Mouse (Mus musculus): ENCODE results near the gene 2300002M23Rik.
A peak's percentile ranks its signal among the peaks of the same experiment; 100 is the strongest.

The 2300002M23Rik gene

DNA sequence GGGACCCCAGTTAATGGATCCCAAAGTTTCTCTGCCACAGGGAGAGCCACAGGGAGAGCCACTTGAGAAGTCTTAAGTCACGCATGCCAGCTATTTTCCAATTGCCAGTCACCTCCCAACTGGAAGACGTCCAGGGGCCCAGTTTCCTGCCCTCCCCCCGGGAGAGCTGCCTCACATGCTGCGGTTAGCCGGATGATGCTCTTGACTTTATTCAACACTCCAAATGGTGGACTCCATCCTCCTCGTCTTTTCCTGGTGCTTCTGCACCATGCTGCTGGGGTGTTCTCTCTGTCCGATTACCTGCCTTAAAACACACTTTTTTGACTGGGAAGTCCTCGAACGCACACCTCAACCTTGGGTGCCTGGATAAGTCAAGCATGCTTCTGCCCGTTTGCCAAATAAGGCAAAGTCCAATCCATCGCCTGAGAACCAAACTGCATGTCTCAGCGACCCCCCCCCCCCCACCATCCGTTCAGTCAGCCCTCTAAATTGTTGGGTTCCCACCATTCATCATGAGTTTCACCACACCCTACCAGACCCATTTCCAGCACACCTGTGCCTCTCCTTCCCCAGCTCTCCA, 11.0 kb upstream of the 2300002M23Rik start:
- DNase-seq (ENCODE audit: low spot score) = no peak

DNA sequence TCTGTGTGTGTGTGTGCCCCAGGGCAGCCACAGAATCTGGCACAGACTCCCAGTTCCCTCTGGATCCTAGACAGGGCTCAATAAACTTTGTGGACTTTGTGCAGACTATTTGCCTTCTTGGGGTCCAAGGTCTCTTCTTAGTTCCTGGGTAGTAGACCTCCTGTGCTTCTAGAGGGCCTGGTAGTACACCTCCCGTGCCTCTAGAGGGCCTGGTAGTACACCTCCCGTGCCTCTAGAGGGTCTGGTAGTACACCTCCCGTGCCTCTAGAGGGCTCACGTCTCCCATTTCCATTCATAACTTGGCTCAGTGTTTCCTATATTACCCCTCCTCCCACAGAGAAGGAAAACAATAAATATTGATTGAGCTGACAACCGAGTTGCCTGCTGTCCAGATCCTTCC, 10.4 kb upstream of the 2300002M23Rik start:
- no peak for DNase-seq (ENCODE audit: low spot score)

DNA sequence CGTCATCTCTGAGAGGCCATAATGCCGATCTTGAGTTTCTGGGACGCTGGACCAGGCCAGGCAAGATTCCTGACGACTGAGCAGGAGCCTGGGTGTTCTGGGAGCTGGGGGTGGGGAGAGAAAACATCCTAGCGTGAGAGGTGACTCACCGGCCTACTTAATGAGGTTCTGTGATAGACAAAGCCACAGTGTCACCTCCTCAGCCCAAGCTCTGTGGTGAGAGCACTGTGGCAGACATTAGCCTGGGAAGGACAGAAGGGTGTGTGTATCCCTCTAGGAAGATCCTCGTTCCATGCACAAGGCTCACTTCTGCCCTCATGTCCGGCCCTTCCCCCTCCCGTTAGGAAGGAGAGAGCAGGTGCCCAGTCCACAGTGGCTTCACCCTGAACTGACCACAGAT, 9.9 kb upstream of the 2300002M23Rik start:
- no peak for DNase-seq (ENCODE audit: low spot score)

DNA sequence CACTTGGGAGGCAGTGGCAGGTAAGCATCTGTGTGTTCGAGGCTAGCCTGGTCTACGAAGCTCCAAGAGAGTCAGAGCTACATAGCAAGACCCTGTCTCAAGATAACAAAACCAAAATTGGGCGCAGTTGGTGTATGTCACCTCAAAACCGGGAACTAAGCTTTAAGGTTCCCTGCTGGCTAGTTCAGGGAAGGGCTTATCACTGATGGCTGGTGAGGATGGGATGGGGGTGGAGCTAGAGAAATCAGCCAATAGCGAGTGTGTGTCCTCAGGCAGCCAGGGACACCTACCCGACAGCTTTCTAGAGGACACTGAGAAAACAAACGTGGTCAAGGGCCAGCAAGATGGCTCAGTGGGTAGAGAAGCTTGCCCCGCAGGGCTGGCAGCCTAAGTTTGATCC, 9.0 kb upstream of the 2300002M23Rik start:
- no peak for DNase-seq (ENCODE audit: low spot score)

DNA sequence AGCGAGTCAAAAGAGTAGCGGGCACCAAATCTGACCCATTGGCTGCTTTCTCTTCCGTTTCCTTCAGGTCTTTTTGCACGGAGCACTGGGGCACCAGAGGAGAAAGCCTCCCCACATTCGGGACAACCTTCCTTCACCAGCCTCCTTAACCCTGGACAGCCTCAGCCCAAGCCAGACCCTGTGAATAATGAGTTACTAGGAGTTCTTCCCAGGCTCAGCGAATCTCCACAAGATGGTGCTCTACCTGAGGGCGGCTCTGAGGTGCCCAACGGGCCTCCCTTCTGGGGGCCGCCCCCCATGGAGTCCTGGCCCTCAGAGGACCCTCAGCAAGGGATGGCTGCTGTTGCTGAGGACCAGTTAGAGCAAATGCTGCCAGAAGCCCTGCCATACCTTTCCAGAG, 517 bp downstream of the 2300002M23Rik start:
- DNase-seq (ENCODE audit: low spot score) = no peak

DNA sequence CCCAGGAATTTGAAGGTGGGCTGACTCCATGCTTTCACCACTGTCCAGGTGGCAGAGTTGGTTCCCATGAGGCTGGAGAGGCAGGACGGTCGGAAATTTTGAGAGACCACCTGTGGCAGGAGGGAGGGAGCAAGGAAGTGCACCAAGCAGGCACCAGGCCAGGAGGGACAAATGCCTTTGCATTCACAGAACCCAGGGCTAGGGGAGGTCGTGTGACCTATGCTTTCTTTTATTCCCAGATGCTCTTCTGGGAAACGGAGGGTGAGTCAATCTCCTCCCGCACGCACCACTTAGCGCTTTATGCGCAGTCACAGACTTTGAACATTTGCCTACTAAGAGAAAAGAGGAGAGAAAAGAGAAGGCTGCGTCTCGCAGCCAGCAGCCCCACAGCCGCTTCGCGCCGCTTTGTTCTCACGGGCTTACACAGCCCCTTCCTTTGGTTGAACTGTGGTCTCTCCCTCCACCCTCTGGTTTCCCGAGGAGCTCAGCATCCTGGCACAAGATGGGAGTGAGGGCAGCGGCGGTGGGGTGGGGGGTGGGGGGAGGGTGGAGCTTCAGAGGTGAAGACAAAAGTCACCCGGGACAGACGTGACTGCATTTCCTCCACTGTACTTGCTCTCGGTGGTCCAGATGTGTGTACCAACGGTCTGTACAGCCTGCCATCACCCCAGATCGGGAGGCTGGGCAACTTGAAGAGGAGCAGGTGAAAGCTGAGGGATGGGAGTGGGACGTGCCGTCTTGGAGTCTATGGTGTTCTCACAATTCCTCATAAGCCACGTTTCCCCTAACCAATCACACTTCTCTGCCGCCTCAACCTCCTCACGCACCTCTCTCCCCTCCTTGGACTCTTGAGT, 2.1 kb downstream of the 2300002M23Rik start:
- no peak for DNase-seq (ENCODE audit: low spot score)

DNA sequence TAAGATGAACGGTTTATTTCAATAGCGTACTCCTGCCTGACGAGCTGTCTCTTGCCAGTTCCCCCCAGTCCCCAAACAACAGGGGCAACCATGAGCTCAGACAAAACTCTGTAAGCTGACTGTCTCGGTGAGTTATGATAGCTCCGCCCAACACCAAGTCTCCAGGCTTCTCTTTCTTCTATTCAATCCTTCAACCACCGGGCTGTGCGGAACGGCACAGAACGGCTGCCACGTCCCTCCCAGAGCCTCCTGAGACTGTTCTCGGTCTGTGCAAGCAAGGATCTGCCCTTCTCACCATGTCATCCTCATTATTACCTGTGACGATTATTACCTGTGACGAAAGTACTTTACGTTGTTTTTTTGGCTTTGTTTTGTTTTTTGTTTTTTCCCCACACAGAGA, 3.6 kb downstream of the 2300002M23Rik start:
- no peak for DNase-seq (ENCODE audit: low spot score)

DNA sequence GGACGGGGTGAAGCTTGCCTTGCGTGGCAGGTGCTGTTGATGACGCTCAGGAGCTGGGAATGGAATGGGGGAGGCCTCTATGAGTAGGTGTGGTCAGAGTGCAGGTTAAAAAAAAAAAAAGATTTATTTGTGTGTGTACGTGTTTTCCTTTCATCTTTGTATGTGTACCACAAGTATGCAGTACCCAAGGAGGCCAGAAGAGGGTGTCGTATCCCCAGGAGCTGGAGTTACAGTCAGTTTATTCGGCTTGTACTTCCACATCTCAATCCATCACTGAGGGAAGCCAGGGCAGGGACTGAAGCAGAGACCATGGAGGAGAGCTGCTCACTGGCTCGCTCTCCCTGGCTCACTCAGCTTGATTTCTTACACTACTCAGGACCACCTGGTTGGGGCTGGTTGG, 4.2 kb downstream of the 2300002M23Rik start:
- no peak for DNase-seq (ENCODE audit: low spot score)

DNA sequence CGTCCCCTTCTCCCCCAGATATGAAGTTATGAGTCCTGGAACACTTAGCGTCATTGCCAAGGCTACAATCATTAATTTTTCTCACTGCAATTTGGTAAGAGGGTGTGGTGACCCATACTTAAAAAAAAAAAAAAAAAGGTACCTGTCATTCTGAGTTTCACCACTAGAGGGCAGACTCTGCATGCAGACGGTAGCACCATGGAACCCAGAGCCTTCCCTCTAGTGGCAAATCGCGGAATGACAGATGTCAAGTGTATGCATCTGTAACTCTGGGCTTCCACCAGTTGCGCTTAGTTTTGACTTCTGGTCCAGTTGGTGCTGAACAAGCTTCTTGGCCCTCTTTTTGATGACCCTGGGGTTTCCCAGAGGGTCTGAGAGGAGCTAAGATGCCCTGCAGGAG, 11.0 kb downstream of the 2300002M23Rik start:
- DNase-seq (ENCODE audit: low spot score) = peak; percentile 48

DNA sequence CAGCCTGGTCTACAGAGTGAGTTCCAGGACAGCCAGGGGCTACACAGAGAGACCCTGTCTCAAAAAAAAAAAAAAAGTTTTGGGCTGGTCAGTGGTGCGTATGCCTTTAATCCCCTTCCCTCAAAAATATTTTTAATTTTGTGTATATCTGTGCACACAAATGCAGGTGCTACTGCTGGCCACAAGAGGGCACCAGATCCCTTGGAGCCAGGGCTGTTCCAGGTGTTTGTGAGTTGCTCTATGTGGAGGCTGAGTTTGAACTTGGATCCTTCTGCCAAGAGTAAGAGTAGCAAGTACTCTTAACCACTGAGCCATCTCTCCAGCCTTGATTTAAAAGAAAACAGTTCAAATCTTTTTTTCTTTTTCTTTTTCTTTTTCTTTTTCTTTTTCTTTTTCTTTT, 15.7 kb downstream of the 2300002M23Rik start:
- no peak for DNase-seq (ENCODE audit: low spot score)

DNA sequence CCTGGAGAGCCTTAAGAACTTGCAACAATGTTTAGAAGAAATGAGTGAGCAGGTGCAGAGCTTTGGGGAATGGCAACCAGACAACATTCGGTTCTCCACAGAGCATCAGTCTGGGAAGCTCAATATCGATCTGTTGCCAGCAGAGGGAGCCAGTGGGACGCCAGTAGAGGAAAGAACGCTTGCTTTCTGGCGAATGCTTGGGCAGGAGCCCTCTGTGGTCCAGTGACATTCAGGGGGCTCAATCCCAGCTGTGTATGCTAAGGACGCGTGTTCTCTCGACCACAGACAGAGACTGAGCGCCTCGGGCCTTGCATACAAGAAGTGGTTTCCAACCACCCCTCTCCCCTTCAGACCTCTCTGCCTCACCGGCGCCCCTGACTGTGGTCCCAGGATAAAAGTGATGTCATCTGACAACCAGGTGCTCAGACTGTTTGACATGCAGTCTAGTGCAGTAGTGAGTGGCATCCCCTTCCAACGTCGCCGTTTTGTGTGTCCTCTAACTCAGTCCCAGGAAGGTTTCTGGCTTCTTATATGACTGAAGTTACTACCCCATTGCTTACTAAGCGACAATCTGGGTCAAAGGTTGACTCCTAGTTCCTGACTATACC, 17.2 kb downstream of the 2300002M23Rik start:
- peak; percentile 52 for DNase-seq (ENCODE audit: low spot score)

DNA sequence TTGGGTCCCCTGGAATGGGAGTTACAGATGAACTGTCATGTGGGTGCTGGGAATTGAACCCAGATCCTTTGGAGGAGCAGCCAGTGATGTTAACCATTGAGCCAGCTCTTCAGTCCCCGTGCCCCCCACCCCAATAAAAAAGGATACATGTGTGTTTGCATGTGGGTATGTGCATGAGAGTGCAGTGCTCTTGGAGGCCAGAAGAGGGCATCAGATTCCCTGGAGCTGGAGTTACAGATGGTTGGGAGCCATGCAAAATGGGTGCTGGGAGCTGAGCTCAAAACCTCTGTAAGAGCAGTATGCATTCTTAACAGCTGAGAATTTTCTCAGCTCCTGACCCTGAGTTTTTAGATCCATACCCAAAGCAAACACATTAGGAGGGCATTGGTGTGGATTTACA, 20.0 kb downstream of the 2300002M23Rik start:
- DNase-seq (ENCODE audit: low spot score) = no peak

DNA sequence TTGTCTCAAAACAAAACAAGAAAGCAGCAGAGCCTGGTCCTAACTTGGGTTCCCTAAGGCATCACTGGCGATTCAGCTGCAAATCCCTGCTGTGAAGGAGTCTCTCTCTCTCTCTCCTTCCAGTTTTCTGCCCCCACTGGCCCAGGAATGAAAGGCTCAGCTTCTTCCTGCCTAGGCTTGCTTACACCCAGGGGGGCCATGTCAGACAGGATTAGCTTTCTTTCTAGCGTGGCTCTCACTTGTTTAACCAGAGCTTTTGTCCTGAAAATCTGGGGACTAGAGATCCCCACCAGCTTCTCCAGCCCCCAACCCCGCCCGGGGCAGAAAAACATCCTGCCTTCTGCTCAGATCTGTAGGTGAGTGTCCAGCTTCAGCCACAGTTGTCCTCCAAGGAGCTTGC, 21.1 kb downstream of the 2300002M23Rik start:
- no peak for DNase-seq (ENCODE audit: low spot score)

DNA sequence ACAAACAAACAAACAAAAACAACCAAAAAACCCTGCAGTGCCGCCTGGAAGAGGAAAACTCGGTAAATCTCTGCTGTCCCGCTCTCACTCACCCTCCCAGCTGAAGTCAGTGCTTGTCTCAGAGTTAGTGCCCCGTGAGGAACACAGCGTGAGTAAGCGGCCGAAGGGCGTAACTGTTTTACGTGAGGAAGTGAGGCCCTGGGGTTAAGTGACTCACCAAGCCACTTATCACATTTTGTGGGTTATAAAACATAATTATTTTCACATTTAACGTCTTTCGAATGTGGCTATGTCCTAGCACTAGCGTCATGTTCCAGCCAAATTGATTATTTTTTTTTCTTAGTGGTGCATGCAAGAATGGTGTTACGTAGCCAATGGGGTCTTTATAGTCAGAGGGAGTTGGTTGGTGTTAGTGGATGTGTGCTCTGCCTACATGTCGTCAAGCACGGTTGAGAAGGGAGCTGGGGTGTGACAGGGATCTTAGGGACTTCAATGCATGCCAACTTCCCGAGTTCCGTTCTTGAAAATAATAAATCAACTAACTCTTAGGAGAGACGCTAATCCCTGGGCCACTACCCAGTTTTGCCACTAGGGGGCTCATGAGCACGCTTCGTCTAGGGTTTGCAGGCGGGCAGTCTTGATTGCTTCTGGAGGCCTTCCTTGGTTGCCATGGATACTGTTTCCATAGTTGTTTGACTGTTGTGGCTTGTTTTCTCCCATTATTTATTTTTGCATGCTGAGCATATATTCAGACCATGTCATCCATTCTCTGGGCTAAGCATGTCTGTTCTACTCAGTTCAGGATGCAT, 23.4 kb downstream of the 2300002M23Rik start:
- peak; percentile 31 for DNase-seq (ENCODE audit: low spot score)

DNA sequence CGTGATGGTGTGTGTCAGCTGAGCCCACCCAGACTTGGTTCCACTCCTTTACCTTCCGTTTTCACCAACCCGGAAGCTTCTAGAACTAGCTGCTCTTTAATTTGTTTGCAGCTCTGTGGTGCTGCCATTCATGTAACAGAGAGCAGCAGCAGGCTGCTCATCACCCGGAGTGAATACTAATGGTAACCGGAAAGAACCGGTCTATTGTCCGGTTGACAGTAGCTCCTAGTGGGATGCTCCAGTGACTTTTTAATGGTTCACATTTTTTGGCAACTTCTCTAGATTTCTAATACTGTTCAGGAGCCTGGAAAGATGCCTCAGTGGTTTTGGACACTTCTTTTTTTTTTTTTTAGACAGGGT, 23.9 kb downstream of the 2300002M23Rik start:
- no peak for DNase-seq (ENCODE audit: low spot score)

DNA sequence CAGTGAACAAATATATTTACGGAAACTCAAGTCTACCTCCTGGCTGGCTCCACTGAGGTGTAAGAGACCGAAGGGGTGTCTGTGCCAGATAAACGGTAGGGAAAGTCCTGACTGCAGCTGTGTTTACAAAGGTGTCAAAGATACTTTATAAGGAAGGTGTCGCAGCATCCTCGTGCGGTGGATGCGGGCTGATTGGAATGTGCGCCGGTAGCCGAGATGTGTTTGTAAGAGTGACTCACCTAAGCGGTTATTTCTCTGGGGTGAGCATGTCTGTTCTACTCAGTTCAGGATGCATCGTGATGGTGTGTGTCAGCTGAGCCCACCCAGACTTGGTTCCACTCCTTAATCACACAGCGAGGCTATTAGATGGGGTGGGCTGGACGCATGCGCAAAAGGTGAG, 24.5 kb downstream of the 2300002M23Rik start:
- DNase-seq (ENCODE audit: low spot score) = no peak

DNA sequence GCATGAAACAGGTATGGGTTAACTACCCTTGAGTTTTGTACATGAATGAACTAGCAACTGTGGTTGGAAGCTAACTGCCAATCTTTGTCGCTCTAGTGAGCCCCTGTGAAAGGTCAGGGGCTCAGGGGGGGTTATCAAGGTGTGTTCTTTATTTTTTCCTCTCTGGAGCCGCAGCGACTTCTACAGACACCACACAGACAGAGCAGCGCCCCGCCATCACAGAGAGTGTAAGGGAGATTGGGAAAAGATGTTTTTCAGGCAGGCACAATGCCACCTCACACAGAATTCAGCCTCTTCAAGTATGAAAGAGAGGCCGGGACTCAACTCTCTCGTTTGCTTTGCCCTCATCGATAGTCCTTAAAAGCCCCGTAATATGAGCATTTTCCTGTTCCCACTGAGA, 24.9 kb downstream of the 2300002M23Rik start:
- DNase-seq (ENCODE audit: low spot score) = no peak

DNA sequence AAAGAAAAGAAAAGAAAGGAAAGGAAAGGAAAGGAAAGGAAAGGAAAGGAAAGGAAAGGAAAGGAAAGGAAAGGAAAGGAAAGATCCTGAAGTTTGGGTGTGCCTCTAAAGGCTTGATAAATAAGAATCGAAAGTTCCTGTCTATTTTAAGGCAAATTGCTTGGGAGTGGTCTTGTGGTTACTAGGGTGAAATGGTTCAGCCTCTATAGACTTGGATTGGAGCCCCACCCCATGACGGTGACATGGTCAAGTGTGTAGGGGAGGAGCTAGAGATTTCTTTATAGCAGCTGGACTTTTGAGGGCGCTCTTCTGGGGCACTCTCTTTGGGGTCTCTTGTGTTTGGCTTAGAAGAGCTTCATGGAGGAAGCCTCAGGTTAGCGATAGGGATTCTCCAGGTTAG, 26.5 kb downstream of the 2300002M23Rik start:
- DNase-seq (ENCODE audit: low spot score) = no peak

DNA sequence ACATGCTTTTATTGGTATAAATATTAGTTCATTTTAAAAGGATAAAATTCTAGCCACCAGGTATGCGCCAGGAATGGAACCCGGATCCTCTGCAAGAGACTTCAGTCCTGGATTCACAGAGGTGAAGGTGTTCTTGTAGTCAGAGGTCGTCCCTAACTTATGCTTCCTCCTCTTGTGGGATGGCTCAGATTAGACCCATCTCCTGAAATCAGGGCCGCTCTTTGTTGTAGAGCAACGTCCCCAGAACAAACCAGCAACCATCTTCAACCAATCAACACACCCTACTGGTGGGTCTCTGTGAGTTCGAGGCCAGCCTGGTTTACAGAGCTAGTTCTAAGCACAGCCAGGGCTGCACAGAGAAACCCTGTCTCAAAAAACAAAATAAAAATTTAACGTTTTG, 27.2 kb downstream of the 2300002M23Rik start:
- no peak for DNase-seq (ENCODE audit: low spot score)

DNA sequence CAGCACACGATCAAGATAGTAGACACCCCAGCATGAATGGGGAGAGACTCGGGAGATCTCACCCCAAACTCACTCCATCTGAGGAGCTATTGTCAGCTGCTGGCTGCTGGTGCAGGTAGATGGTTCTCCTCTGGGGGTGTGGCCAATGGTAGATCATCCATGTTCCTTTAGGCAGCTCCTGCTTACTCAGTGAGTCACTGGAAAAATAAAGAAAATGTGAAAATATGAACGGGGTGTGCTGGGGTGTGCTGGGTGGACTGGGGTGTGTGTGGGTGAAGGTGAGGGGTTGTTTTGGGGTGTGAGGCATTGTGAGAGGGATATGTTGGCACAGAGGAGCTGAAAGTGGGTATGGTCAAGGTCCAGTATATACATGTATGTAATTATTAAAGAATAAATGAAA, 30.1 kb downstream of the 2300002M23Rik start:
- DNase-seq (ENCODE audit: low spot score) = no peak

DNA sequence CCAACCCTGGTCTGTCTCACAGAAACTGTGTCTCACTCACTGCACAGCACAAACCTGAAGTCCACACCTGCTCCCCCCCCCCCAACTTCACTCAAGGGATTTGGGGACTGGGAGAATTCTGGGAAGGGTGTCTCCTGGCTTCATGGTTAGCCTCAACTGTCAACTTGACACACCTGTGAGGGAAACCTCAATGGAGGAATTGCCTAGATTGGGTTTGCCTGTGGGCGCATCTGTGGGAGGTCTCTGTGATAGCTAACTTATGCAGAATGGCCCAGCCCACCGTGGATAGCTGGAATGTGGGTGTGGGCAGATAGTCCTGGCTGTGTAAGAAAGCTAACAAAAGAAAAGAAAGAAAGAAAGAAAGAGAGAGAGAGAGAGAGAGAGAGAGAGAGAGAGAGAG, 34.0 kb downstream of the 2300002M23Rik start, which contains the start of gene Sfta2:
Sfta2 (plus strand) TSS at position 301 of the 400 bp plus-strand sequence.
- DNase-seq (ENCODE audit: low spot score) = no peak

DNA sequence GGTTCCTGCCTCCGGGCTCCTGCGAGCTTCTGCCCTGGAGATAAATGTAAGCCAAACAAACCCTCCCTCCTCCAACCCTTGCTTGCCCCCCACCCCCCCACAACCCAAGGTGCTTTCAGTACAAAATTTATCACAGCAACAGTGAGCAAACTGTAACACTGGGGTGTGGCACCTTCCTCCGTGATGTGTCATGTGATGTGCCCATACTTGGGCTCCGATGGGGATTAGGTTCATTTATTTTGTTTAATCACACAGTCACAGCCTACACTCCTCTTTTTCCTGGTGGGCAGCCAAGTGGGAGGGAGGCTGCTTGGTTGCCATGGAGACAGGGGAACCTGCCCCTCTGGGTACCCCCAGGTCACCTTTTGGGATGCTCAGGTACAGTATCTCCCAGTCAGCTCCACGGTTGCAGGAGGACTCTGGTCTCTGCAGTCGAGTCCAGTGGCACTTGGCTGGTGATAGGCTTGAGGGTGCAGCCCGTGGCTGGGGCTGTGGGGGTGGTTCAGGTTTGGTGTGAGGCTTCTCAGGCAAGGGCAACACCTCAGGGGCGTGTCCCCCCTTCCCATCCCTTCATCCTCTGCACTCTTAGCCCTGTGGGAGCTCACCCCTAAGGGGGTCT, 34.6 kb downstream of the 2300002M23Rik start:
- no peak for DNase-seq (ENCODE audit: low spot score)
